Mouse (Mus musculus) large intestine, adult 2 months (tissue): ENCODE results near the gene Atp1b1. TPM values are rescaled to one million over a fixed set of nuclear protein-coding genes. Genes with fewer than 3 reads are reported as not detected.

ENCODE experiments used
- DNase-seq: peaks from one replicate; pipeline ENCODE4 v3.0.0-alpha.2; 2012; ENCODE audit warnings: low read depth, low spot score
- WGBS: fragments of 180-500 bp; shearing (Covaris S2); methylation state at CpG from one replicate; pipeline ENCODE4 v1.1.7; 2018; 5-methylcytosine and 5-hydroxymethylcytosine counted together
- polyA plus RNA-seq: library from polyadenylated mRNA; depleted of rRNA; stranded (reverse); fragments of >200 nt; gene quantifications from 2 replicates; pipeline ENCODE4 v1.2.3, GENCODE M21; 2012; rRNA removed

The Atp1b1 gene
- polyA plus RNA-seq, 1 experiment = 296 TPM

- DNase-seq = no peak
- 89% methylated on average over 2 of the region's 2 CpGs for WGBS
Measured at GRCm38 (mm10) chr1:164408655-164409054, 49.5 kb downstream of the Atp1b1 start.

GRCm38 (mm10) chr1:164406506-164406905, 51.6 kb downstream of the Atp1b1 start:
- DNase-seq = no peak
- 68% methylated on average over 5 of the region's 5 CpGs for WGBS

- no peak for DNase-seq
- WGBS = 8% methylated on average over 5 of the region's 5 CpGs
Measured at GRCm38 (mm10) chr1:164405385-164405802, 52.8 kb downstream of the Atp1b1 start.

DNA sequence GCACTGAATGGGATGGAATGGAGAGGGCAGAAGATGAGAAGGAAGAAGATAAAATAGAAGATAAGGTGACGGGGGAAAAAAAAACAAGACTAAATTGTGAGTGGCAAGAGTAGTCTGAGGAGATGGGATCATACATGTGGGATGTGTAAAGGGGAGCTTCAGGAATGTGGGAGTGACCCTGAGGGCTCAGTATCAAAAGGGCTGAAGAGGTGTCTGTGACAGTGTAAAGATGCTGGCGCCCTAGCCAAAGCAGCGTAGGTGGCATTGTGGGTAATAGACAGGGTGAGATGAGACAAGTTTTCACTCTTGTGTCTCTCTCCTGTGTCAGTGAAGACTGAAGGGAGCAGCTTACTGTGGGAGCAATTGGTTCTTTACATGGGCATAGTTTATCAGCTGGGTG, 58.6 kb downstream of the Atp1b1 start:
- 98% methylated on average over 3 of the region's 3 CpGs for WGBS
- DNase-seq = no peak

DNA sequence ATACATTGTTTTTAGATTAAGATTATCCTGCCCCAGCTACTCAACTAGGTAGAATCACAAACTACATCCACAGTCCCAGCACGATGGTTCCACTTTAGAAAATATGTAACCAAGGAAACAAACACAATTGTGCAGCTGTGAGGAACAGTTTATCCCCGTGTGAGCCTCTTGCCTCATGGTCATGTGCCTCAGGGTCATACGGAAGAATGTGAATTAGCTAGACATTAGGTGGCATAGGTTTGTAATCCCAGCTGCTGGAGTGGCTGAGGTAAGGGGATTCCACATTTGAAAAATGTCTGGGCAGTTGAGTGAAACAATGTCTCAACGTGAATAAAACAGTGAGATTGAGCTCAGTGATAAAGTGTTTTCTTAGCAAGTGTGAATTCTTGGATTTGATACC, 60.5 kb downstream of the Atp1b1 start:
- DNase-seq = no peak
- 37% methylated on average over 4 of the region's 4 CpGs for WGBS

- no peak for DNase-seq
- WGBS = 89% methylated on average over 6 of the region's 6 CpGs
Measured at GRCm38 (mm10) chr1:164395131-164395780, 62.9 kb downstream of the Atp1b1 start.

DNA sequence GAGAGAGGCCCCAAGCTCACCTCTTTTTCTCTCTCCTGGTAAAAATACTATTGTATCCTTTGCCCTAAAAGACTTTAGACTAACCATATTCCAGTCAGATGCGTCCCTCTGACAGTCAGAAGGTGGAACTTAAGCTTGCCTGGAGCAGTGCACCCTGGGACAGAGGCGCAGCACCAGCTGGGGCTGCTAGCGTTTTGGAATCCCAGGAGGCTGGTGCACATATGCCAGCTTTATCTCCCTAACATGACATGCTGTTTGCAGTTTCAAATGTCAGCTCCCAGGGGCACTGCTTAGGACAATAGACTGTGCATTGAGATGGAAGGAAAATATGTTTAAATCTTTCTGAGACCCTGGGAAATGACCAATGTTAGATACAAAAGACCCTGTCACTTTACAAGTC, 66.0 kb downstream of the Atp1b1 start:
- WGBS = 75% methylated on average over 3 of the region's 3 CpGs
- DNase-seq = no peak

DNA sequence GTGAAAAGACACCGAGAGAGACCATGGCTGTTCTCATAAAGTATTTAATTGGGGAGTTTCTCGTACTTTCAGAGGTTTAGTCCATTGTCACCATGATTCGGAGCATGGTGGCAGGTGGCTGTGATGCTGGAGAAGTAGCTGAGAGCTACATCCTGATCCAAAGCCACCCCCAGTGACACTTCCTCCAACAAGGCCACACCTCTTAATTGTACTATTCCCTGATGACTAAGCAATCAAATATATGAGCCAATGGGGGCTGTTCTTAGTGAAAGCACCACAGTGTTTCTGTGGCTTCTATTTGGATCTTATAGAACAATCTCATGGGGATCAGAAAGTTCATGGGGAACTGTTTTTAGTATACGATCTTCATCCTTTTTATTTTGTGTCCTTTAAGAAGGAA, 68.4 kb downstream of the Atp1b1 start:
- DNase-seq = no peak
- 30% methylated on average over 4 of the region's 4 CpGs for WGBS

Other genes starting within 250 kb of the Atp1b1 start
- 6.0 and 7.2 TPM in 2 replicates for gene Slc19a2, start 209.3 kb downstream of the Atp1b1 start, polyA plus RNA-seq
- 1.4 and 1.8 TPM in 2 replicates for gene Ccdc181, start 182.8 kb downstream of the Atp1b1 start, polyA plus RNA-seq
- 5.9 and 6.0 TPM in 2 replicates for gene Nme7, start 154.2 kb downstream of the Atp1b1 start, polyA plus RNA-seq
- 3.8 and 4.9 TPM in 2 replicates for gene Blzf1, start 150.9 kb downstream of the Atp1b1 start, polyA plus RNA-seq